Mouse (Mus musculus): Measurements from ENCODE around the gene Sike1. TPM values are rescaled to one million over a fixed set of nuclear protein-coding genes. Genes with fewer than 3 reads are reported as not detected.

Sike1 gene
- polyA plus RNA-seq, 1 experiment = not detected

DNA sequence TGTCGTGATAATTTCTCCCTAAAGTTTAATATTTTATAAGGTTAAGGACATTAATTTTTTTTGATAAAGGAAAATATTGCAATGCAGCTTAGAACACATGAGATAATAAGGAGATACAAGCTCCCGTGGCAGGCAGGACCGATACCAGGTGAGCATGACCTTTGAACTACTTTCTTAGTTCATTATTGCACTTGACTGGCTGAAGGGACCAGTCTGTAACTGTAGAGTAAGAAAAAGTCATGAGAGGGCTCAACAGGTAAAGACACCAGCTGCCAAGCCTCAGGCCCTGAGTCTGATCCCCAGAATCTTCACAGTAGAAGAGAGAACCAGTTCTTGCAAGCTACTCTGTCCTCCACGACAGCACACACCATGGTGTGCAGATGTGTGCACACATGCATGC, 18.6 kb upstream of the Sike1 start:
- 88% methylated on average over 4 of the region's 4 CpGs for WGBS
- no peak overlapping the region for H3K27ac ChIP-seq (ENCODE audit: insufficient read depth, low read depth, low read length)
- TF ChIP-seq CTCF (IDR thresholded peaks at IDR 0.05; ENCODE audit: insufficient read depth, low read depth, low read length) (no peak), POLR2A (IDR thresholded peaks at IDR 0.05; ENCODE audit: insufficient read depth, low read depth, low read length) (no peak)
- H3K4me3 ChIP-seq (ENCODE audit: insufficient read depth, low read depth, low read length) = no peak overlapping the region
- H3K4me1 ChIP-seq (ENCODE audit: control insufficient read depth, insufficient read depth, low read length) = no peaks in the 10 kb centered on the region

DNA sequence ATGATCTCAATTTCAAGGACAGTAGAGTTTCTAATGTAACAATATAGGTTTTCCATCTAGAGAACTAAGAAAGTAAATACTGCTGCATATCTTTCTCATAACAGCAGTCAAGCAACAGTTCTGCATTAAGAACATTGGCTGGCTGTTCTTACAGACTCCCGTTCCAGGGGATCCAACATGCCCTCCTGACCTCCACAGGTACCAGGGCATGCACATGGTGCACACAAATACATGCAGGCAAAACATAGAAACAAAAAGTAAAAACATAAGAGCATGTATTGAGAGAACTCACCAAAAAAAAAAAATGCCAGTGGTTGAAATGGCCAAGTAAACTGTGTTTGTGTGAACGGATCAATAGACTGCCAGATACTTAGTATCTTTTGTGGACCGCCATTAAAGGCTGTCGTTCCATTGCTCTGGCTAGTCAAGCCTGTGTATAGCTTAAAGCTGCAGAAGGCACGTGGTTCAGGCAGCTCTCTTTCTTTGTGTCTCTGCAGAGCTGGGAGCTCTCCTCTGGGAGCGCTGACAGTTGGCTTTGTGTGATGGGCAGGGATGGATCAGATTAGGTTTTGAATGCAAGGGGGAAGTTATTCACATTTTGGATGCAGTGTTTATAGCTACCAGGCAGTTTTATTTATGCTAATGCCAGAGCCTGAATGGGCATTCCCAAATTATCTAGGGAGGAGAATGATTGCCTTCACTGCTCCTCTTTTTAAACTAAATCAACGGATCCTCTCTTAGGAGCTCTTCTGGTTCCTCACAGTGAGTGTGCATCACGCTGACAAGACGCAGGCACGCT, 15.8 kb upstream of the Sike1 start:
- Histone ChIP-seq H3K4me1 (ENCODE audit: control insufficient read depth, insufficient read depth, low read length) (no peaks in the 10 kb centered on the region), H3K4me3 (ENCODE audit: insufficient read depth, low read depth, low read length) (no peak overlapping the region), H3K27ac (ENCODE audit: insufficient read depth, low read depth, low read length) (no peak overlapping the region)
- no peak for TF ChIP-seq CTCF (IDR thresholded peaks at IDR 0.05; ENCODE audit: insufficient read depth, low read depth, low read length)
- no peak for TF ChIP-seq POLR2A (IDR thresholded peaks at IDR 0.05; ENCODE audit: insufficient read depth, low read depth, low read length)
- 14% methylated on average over 10 of the region's 10 CpGs for WGBS

DNA sequence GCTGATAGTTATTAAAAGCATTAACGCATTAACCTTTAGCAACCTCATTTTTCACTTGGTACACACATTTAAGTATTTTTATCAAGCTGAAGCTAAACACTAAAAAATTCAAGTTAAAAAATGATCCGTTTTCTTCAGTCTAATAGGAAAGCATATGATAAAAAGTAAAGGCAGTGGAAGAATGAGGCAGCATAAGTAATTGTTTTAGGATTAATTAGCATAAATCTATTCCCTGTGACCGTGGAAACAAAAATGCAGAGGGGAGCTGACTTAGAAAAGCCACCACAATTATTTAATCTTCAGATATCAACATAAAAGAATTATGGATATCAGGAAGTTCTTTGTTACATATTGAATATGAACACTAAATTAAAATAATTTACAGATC, 15.2 kb upstream of the Sike1 start:
- Histone ChIP-seq H3K4me1 (ENCODE audit: control insufficient read depth, insufficient read depth, low read length) (no peaks in the 10 kb centered on the region), H3K4me3 (ENCODE audit: insufficient read depth, low read depth, low read length) (no peak overlapping the region), H3K27ac (ENCODE audit: insufficient read depth, low read depth, low read length) (no peak overlapping the region)
- TF ChIP-seq CTCF (IDR thresholded peaks at IDR 0.05; ENCODE audit: insufficient read depth, low read depth, low read length) (no peak), POLR2A (IDR thresholded peaks at IDR 0.05; ENCODE audit: insufficient read depth, low read depth, low read length) (no peak)
- WGBS = 22% methylated on average over 3 of the region's 3 CpGs

DNA sequence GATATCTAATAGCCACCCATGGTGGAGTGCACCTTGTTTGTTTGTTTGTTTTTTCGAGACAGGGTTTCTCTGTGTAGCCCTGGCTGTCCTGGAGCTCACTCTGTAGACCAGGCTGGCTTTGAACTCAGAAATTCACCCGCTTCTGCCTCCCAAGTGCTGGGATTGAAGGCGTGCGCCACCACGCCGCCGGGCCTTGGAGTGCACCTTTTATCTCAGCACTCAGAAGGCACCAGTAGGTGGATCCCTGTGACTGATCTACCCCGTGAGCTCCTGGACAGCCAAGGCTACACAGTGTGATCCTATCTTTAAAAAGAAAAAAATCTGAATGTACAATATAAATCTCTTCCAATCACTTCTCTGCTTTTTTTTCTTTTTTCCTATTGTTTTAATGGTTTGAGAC, 4.5 kb upstream of the Sike1 start:
- WGBS = 83% methylated on average over 8 of the region's 8 CpGs

DNA sequence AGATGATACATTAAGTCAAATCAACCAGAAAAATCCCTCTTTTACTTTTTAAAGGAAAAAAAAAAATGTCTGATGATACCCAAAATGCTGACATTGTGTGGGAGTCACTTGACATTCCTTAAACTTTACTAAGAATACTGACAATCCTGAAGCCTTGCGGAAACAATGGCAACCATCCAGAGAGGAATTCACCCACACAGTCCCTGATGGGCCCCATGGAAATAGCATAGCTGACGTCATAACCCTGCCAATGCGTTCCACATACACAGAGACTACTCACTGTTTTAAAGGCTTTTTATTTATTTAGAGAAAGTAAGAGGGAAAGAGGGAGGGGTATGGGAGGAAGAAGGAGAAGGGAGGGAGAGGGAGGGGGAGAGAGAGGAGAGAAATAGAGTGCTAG, 2.6 kb upstream of the Sike1 start:
- Histone ChIP-seq H3K4me3 (ENCODE audit: insufficient read depth, low read depth, low read length) (no peak overlapping the region), H3K27ac (ENCODE audit: insufficient read depth, low read depth, low read length) (no peak overlapping the region), H3K4me1 (ENCODE audit: control insufficient read depth, insufficient read depth, low read length) (peaks cover 2% of the 10 kb centered on the region; the same call in 1 of the 2 replicates)
- TF ChIP-seq POLR2A (IDR thresholded peaks at IDR 0.05; ENCODE audit: insufficient read depth, low read depth, low read length) (no peak), CTCF (IDR thresholded peaks at IDR 0.05; ENCODE audit: insufficient read depth, low read depth, low read length) (no peak)
- WGBS = 25% methylated on average over 3 of the region's 3 CpGs

More for the DNA sequence above, 4.5 kb upstream of the Sike1 start:
- no peak overlapping the region for H3K4me3 ChIP-seq (ENCODE audit: insufficient read depth, low read depth, low read length)
- no peak overlapping the region for H3K27ac ChIP-seq (ENCODE audit: insufficient read depth, low read depth, low read length)
- H3K4me1 ChIP-seq (ENCODE audit: control insufficient read depth, insufficient read depth, low read length) = no peaks in the 10 kb centered on the region
- TF ChIP-seq POLR2A (IDR thresholded peaks at IDR 0.05; ENCODE audit: insufficient read depth, low read depth, low read length) (no peak), CTCF (IDR thresholded peaks at IDR 0.05; ENCODE audit: insufficient read depth, low read depth, low read length) (no peak)

DNA sequence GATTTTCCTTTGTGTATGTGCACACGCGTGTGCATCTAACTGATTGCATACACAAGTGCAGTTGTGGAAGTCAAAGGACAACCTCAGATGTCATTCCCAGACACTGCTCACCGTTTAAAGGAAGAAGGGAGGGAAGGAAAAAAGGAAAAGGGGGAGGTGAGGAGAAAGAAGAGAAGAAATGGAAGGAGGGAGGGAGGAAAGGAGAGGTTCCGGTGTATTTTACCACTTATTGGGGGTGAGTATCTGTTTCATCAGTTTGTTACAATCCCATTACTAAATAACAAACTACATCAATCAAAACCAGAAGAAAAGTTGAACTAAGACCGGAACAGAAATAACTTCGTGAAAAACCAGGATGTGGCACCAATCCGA, 289 bp upstream of the Sike1 start:
- WGBS = 30% methylated on average over 7 of the region's 7 CpGs
- peak overlapping the region; percentile 72 for H3K27ac ChIP-seq (ENCODE audit: insufficient read depth, low read depth, low read length)
- H3K4me3 ChIP-seq (ENCODE audit: insufficient read depth, low read depth, low read length) = peak overlapping the region; percentile 96
- TF ChIP-seq POLR2A (IDR thresholded peaks at IDR 0.05; ENCODE audit: insufficient read depth, low read depth, low read length) (no peak), CTCF (IDR thresholded peaks at IDR 0.05; ENCODE audit: insufficient read depth, low read depth, low read length) (no peak)
- peaks cover 2% of the 10 kb centered on the region; the same call in 1 of the 2 replicates for H3K4me1 ChIP-seq (ENCODE audit: control insufficient read depth, insufficient read depth, low read length)

DNA sequence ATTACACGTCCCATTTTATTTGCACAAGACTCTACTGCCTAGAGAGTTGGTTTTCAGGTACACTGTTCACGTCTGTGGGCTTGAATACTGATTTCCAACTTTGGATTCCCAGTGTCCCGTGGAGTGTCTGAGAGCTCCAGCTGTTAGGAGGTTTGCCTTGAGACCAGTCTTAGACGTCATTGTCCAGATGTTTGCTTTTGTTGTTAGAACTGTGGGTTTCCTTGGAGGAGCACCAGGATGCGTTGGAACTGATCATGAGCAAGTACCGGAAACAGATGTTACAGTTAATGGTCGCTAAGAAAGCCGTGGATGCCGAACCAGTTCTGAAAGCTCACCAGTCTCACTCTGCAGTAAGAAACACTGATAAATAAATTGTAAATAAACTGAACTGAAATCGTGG, 1.5 kb downstream of the Sike1 start:
- no peak overlapping the region for H3K4me3 ChIP-seq (ENCODE audit: insufficient read depth, low read depth, low read length)
- TF ChIP-seq CTCF (IDR thresholded peaks at IDR 0.05; ENCODE audit: insufficient read depth, low read depth, low read length) (no peak), POLR2A (IDR thresholded peaks at IDR 0.05; ENCODE audit: insufficient read depth, low read depth, low read length) (no peak)
- 75% methylated on average over 10 of the region's 10 CpGs for WGBS
- H3K4me1 ChIP-seq (ENCODE audit: control insufficient read depth, insufficient read depth, low read length) = peaks cover 2% of the 10 kb centered on the region; the same call in 1 of the 2 replicates
- no peak overlapping the region for H3K27ac ChIP-seq (ENCODE audit: insufficient read depth, low read depth, low read length)

DNA sequence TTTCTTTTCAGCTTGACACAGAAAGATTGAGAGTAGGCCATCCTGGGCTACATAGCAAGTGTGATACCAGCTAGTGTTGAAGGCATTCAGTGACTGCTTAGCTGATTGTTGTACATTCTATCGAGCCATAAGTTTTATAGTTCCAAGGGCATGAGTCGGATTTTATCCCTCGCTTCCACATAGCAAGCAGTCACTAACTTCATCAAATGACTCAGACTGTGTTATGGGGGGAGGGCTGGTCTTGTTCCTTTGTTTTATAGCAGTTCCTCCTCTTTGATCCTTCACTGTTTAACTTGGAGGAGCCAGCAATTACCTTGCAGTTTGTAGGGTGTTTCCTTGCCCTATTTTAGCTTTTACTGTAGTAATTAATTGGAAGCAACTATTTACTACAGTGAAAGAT, 2.1 kb downstream of the Sike1 start:
- WGBS = 51% methylated on average over 3 of the region's 3 CpGs

DNA sequence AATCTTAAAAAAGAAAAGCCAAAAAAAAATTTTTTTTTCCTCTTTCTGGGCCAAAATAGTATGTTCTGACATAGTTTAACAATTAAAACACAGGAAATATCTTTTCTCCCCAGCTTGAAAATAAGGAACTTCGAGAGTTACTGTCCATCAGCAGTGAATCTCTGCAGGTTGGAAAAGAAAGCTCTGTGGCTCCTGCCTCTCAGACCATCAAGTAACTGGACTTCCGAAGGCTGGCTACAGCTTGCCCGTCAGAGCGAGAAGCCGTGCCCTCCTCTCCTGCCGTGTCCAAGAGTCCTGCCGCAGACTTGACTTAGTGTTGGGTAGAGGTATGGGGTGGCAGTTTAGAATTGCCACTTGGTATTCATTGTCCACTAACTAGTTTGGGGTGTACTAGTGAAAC, 6.1 kb downstream of the Sike1 start:
- Histone ChIP-seq H3K4me3 (ENCODE audit: insufficient read depth, low read depth, low read length) (no peak overlapping the region), H3K27ac (ENCODE audit: insufficient read depth, low read depth, low read length) (no peak overlapping the region), H3K4me1 (ENCODE audit: control insufficient read depth, insufficient read depth, low read length) (peaks cover 2% of the 10 kb centered on the region; the same call in 1 of the 2 replicates)
- WGBS = 94% methylated on average over 7 of the region's 7 CpGs
- TF ChIP-seq POLR2A (IDR thresholded peaks at IDR 0.05; ENCODE audit: insufficient read depth, low read depth, low read length) = no peak

More for the DNA sequence above, 2.1 kb downstream of the Sike1 start:
- no peak overlapping the region for H3K27ac ChIP-seq (ENCODE audit: insufficient read depth, low read depth, low read length)
- TF ChIP-seq CTCF (IDR thresholded peaks at IDR 0.05; ENCODE audit: insufficient read depth, low read depth, low read length) (no peak), POLR2A (IDR thresholded peaks at IDR 0.05; ENCODE audit: insufficient read depth, low read depth, low read length) (no peak)
- no peak overlapping the region for H3K4me3 ChIP-seq (ENCODE audit: insufficient read depth, low read depth, low read length)
- peaks cover 2% of the 10 kb centered on the region; the same call in 1 of the 2 replicates for H3K4me1 ChIP-seq (ENCODE audit: control insufficient read depth, insufficient read depth, low read length)

Measured in olfactory bulb, adult 2 months (tissue).